Mouse (Mus musculus) small intestine, adult 2 months (tissue): ENCODE data around the gene Add3.

ENCODE experiments used
- CTCF ChIP-seq: fragments of 200-500 bp; IDR thresholded peaks from 2 replicates; pipeline ENCODE4 v1.5.1; 2012; ENCODE audit warnings: low read depth, mild to moderate bottlenecking, control low read depth, inconsistent platforms, low read length, moderate library complexity, mixed read lengths; ENCODE audit not compliant: insufficient replicate concordance, insufficient read length; ENCODE audit errors: extremely low read depth
- POLR2A ChIP-seq: fragments of 200-500 bp; IDR thresholded peaks from 2 replicates; pipeline ENCODE4 v1.6.1; 2012; ENCODE audit warnings: low read depth, mild to moderate bottlenecking, control low read depth, inconsistent platforms, low read length, moderate library complexity

DNA sequence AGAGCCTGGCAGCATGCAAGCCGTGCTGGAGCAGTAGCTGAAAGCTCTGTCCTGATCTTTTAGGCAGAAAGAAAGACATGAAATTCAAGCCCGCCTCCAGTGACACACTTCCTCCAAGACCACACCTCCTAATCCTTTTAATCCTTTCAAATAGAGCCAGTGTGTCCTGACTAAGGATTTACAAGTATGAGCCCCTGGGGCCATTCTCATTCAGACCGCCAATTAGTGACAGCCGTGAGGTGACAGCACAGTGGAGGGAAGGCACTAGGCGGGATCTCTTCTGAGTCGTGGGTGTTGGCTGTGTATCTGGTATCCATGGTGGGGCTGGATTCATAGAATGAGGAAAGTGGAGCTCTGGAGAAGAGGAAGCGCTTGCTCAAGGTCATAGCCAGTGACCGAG is 116.1 kb downstream of the Add3 start:
- TF ChIP-seq CTCF: no peak
- no peak for TF ChIP-seq POLR2A
